Mouse (Mus musculus): ENCODE measurements around the gene Ccl27a.
"Not testable (repeated sequence)": the region's sequence is repeated elsewhere in the genome, so short reads cannot be mapped to it uniquely, and the experiment has no call there.

Gene Ccl27a

DNA sequence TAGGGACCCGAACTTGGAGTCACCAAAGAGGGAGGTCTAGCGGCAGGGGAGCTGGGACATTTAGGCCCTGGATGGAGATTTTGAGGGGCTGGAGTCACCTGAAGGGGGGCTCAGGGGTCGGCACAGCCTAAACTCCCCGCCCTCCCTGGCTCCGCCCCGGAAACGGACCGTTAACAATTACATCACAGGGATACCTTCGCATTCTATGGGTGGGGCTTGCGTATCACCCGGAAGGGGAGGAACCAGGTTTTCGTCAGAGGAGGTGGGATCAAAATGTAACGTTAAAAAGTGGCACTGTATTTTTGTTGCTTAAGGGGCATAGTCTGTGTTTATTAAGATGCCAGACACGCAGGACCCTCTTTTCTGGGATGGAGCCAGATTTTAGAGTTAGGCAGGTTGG is at the start of gene Ccl27a:
Gene Ccl27a, minus strand, starts transcription at position 246 of the 400 bp plus-strand sequence.
- DNase-seq (ENCODE audit: low spot score), result not testable (repeated sequence)

GRCm38 (mm10) chr4:41783197-41783596 is 9.2 kb upstream of the Ccl27a start:
- DNase-seq (ENCODE audit: low spot score), result not testable (repeated sequence)

DNA sequence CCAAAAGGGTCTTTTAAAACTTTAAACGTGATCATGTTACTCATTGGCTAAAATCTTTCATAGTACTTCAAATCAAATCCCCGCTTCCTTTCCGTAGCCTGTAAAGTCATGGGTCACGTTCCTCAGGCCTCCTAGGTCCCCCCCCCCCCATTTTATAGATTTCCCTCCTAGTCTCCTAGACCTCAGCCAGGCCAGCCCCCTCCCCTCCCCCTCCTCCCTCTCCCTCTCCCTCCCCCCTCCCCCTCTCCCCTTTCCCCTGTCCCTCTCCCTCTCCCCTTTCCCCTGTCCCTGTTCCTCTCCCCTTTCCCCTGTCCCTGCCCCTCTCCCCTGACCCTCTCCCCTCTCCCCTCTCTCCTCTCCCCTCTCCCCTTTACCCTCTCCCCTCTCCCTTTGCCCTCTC is 8.7 kb upstream of the Ccl27a start:
- DNase-seq (ENCODE audit: low spot score), result not testable (repeated sequence)

DNA sequence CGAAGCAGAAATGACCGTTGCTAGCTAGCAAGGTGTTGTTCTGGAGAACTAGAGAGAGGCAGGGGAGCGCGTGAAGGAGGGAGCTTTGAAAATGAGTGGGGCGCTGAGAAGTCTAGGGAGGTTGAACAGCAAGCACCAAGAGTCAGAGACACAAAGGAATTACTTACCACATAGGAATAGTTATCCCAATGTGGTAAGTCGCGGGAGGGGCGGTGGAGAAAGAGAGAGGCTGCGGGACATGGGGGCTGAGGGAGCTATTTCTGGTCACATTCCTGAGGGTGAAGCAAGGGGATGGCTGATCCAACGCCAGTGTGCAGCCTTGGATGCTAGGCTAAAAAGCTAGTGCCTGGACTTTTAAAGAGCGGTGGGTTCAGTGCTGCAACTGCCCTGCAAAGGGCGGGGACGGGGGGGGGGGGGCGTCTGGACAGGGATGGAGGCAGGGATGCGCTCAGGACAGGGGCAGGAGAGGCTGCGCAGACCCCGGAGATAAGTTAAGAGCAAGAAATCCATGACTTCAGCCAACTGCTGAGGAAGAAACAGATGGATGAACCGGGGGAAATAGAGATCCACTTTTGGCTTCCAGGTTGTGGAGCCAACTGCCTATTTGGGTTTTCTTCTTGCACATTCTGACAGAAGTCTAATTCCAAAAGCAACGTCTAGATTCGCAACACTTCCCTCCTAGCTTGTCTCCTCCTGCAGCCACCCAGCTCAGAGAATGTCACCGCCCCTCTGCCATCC is 7.9 kb upstream of the Ccl27a start:
- DNase-seq (ENCODE audit: low spot score), result not testable (repeated sequence)

DNA sequence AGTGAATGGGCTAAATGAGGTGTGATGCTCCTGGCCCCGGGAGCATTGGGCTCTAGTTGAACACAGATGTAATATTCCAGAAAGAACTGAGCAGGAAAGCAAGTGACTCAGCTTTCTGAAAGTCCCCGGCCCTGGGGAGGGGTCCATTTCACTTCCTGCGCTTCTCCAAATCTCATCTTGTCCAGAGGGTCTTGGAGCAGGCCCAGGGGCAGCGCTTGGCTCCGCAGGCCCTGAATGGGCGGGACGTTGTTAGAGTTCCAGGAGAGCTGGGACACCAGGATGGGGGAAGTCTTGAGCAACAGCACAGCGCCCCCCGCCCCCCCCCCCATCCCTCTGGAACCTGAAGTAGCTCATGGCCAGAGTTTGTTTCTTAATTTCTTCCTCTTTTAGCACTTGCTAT is 7.2 kb upstream of the Ccl27a start:
- not testable (repeated sequence) for DNase-seq (ENCODE audit: low spot score)

DNA sequence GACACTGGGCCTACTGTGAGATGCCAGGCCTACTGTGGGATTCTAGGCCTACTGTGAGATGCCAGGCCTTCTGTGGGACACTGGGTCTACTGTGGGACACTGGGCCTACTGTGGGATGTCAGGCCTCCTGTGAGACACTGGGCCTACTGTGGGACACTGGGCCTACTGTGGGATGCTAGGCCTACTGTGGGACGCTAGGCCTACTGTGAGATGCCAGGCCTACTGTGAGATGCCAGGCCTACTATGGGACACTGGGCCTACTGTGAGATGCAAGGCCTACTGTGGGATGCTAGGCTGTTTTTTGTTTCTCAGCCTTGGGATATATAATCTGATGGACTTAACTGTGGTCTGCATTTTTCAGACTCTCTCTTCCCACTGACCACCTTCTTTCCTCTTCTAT is 1.8 kb upstream of the Ccl27a start:
- not testable (repeated sequence) for DNase-seq (ENCODE audit: low spot score)

DNA sequence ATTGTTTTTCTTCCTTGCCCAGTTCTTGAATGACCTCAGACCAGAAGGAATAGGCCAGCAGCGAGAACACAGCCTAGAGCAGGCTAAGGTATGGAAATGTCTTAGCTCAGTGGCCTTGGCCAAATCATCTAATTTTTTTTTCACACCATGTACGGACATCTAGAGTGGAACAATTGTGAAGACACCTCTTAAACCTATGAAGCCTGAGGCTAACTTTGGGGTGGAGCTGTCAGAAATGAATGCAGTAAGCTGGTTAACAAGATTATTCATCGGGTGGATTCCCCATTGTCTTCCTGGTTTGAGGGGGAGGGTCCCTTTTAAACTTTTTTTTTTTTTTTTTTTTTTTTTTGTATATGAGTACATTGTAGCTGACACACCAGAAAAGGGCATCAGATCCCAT is 459 bp upstream of the Ccl27a start:
- DNase-seq (ENCODE audit: low spot score), result not testable (repeated sequence)

DNA sequence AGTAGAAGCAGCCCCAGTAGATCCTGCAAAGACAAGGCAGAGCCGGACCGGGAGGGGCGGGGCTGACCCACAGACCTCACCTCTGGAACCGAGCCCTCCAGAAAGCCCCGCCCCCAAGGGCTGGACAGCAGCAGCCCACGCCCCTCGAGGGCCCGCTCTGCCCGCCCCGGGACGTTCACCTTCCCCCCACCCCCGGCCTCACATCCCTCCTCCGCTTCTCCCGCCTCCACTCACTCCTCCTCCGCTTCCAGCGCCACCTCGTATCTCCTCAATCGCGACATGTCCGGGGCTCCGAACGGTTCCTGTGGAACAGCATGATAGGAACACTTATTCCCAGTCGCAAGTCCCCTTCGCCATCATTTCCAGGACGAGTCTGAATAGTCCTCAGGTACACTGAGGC is 545 bp downstream of the Ccl27a start:
- not testable (repeated sequence) for DNase-seq (ENCODE audit: low spot score)

- not testable (repeated sequence) for DNase-seq (ENCODE audit: low spot score)
These were observed 1.1 kb downstream of the Ccl27a start for GRCm38 (mm10) chr4:41772946-41773345.

DNA sequence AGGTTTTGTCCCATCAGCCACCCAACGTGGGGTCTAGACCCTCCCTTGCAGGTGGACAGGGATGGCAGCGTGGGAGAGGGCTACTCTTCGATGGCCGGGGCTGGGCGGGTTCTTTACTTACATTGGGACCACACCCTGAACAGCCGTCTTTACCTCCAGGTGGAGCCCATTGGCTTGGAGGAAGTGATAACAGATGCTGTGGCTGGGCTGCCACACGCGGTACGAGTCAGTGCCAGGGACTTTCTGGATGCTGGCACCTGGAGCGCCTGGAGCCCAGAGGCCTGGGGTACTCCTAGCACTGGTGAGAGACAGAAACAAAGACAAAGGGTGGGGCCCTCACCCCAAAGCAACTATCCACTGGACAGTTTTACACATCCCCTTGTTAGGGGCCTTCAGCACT is 6.7 kb downstream of the Ccl27a start:
- not testable (repeated sequence) for DNase-seq (ENCODE audit: low spot score)

GRCm38 (mm10) chr4:41763176-41763575 is 10.9 kb downstream of the Ccl27a start:
- DNase-seq (ENCODE audit: low spot score), result not testable (repeated sequence)

DNA sequence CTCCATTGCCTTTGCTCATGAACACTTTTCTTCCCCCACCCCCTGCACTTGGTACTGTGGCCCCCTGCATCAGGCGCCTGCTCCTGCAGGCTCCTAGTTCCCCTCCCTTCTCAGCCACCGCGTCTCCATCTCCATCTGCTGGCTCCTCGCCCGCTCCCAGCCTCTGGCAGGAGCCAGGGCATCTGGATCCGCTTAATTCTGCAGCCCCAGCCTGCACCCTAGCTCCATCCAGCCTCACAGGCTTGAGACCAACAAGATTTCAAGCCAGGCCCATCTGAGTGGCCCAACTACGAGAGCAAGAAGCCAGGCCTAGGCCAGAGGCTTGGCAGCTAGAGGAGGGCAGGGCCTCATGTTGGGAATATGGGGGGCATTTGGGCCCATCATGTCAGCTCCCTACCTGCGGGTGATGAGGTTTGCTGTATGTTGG is 11.3 kb downstream of the Ccl27a start:
- peak; percentile 77 for DNase-seq (ENCODE audit: low spot score)

DNA sequence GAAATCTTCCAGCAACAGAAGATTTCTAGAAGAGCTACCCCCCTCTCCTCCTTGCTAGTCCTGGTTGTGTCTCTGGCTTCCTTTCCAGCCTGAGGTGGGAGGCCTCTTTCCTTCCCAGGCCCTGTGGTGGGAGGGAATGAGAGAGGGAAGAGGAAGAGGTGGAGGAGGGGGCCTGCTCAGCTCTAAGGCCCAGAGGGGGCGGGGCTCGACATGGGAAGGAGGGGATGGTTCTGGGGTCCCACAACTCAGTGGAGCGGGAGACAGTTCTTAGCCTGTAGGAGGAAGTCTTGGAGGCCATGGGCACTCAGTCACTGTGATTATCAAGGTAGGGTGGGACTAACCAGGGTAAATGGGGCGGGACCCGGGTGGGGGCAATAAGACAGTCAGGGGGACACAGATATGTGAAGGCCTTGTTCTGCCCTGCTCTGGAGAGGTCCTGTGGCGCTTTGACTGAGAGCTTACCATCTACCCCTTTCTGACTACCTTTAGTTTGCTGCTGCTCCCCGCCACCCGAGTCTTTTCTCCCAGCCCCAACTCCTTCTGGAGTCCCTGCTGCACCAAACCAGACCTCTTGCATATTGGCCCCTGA is 11.9 kb downstream of the Ccl27a start:
- DNase-seq (ENCODE audit: low spot score), result peak; percentile 39

DNA sequence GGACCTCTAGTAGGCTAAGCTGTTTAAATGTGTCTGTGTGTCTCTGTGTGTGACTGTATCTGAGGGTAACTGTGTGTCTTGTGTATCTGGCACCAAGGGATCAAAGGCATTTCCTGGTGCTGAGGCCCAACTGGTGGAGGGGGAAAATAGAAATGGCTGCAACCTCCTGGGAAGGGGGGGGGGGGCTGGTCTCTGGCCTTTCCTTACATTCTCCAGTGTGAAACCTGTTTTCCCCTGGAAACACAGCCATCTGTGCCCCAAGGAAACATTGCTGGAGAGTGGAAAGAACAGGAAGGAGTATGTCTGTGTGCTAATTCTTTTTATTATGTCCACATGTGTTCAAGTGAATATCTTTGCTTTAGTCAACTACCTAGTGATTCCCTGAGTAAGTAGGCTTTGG is 12.4 kb downstream of the Ccl27a start:
- peak; percentile 40 for DNase-seq (ENCODE audit: low spot score)

DNA sequence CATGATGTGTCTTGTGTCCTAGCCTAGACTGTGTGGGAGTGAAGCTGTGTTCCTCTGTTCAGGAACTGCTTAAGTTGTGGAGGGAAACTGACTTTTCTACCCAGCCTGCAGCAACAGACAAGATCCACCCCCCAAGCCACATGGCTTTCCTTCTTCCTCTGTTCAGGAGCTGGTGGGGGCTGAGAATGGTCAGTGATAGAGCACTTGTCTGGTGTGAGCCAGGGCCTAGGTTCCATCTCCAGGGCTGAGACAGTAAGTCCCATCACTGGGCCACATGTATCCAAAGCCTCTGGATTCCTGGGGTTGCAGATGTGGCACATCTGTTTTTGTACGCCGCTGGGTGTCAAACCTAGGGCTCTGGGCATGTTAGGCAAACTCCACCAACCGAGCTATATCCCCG is 13.1 kb downstream of the Ccl27a start:
- DNase-seq (ENCODE audit: low spot score), result no peak

DNA sequence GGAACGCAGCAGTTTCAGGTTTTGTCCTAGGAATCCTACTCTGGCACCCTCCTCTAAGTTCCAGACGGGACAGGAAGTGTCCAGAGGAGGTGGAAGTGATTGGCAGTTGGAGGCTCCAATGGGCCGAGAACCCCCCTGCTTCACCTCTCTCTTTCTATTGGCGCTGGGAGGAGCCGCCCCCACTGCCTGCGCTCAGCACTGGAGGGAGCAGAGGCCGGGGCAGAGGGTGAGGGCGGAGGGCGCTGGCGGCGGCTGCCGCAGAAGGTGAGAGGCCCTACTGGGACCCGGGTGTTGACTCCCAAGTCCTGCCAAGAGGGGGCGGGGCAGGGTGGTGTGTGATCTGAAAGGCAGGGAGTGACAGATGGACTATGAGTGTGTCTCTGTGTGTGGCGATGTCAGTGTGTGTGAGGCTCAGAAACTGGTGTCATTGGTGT is 13.7 kb downstream of the Ccl27a start:
- peak; percentile 94 for DNase-seq (ENCODE audit: low spot score)

DNA sequence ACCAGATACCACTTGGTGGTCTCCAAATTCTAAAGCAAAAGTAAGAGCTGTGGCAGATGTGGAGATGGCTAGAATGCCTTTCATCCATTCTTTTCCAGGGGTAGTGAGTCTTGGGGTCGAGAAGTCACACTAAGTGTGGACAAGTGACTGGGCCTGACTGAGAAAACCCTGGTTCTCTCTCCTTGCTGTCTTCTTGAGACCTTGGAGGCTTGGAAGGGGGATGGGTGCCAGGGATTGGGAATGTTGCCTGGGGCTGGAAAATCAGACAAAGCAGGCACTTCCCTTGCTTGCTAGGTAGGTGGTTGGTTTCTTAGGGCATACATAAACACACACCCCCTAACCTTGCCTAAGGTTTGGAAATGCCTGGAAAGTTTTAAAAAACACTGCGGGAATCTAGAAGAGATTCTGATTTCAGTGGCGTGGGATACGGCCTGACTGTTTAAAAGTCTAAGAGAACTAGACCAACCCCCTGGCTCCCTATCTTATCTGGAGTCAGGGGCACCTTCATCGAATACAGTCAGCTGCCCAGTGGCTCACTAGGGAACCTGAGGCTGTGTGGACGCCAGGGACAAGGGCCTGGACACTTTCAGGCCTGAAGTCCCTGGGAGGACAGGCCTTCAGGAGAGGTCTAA is 14.3 kb downstream of the Ccl27a start:
- DNase-seq (ENCODE audit: low spot score), result peak; percentile 7

DNA sequence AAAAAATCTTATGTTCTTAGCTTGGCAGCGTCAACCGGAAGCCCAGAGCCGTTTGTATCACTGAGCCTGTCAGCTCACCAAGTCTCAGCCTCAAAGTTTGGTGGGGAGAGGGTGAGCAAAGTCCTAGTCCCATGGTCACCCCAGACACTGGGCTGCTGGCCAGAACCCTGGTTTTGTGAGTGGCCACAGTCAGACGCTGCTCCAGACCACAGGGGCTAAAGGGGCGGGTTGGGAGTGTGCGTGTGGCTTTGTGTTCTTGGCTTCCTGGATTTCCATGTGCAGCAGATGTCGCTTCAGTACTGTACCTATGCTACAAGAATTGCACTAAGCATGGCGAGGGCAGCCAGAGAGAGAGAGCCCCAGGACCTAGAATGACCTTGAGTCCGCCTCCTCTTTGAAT is 14.8 kb downstream of the Ccl27a start:
- peak; percentile 2 for DNase-seq (ENCODE audit: low spot score)

DNA sequence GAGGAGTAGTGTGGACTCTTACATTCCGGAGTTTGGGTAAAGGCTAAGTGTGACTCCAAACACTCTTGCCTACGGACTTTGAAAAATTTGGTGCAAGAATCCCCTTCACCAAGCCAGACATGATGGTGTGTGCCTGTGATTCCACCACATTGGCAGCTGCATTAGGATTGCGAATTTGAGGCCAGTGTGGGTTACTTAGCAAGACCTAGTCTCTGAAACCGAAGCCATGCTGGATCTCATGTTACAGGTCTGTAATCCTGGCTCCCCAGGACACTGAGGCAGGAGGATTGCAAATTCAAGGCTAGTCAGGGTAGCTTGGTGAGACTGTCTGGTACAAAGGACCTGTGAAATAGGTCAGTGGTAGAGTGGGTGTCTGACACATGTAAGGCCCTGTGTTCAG is 15.3 kb downstream of the Ccl27a start:
- no peak for DNase-seq (ENCODE audit: low spot score)

- peak; percentile 2 for DNase-seq (ENCODE audit: low spot score)
These were observed 16.0 kb downstream of the Ccl27a start for GRCm38 (mm10) chr4:41758021-41758420.

GRCm38 (mm10) chr4:41757321-41757720 is 16.7 kb downstream of the Ccl27a start:
- DNase-seq (ENCODE audit: low spot score), result no peak

DNA sequence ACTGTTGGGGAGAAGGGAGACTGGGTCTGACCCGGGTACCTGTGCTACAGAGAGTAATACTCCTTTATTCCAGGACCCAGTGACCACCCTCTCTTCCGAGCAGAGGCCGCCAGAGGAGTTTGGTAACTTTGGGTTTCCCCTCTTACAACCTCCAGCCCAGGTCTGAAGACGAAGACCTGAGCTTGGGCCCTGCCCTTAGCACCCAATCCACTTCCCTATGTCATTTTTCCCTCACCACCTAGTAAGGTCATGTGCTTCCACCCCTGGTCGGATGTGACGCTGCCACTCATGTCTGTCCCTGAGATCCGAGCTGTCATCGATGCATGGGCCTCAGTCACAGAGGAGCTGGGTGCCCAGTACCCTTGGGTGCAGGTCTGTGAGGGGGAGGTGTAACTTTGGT is 17.6 kb downstream of the Ccl27a start:
- no peak for DNase-seq (ENCODE audit: low spot score)

Data from adipocyte (in vitro differentiated cells).